Mouse (Mus musculus): ENCODE data around the gene Nsg1. TPM values are rescaled to one million over a fixed set of nuclear protein-coding genes. Genes with fewer than 3 reads are reported as not detected.
A peak's percentile ranks its signal among the peaks of the same experiment; 100 is the strongest.

Gene Nsg1
- polyA plus RNA-seq (2014; fragmentation: Nextera tagmentation; extraction: Ambion mirVana): 351 and 354 TPM in 2 replicates

GRCm38 (mm10) chr5:38159634-38160413, at the start of gene Nsg1:
Gene Nsg1 (minus strand): TSS chr5:38159907.
- Histone ChIP-seq H3K36me3 (ENCODE audit: control insufficient read depth, insufficient read depth, low read length) (peaks cover 30% of the 10 kb centered on the region), H3K9ac (ENCODE audit: low read length) (peak within 1 kb of the TSS; percentile 100), H3K4me3 (ENCODE audit: low read depth, low read length) (peak within 1 kb of the TSS; percentile 90), H3K27ac (ENCODE audit: low read depth, low read length) (peak within 1 kb of the TSS; percentile 94), H3K4me2 (ENCODE audit: low read length) (peak within 1 kb of the TSS; percentile 85), H3K27me3 (replicated peaks; ENCODE audit: control insufficient read depth, insufficient read depth, low read length) (no peaks in the 10 kb centered on the region), H3K4me1 (ENCODE audit: control insufficient read depth, insufficient read depth, low read length) (peaks cover 23% of the 10 kb centered on the region), H3K9me3 (replicated peaks; ENCODE audit: control insufficient read depth, low read length) (no peaks in the 10 kb centered on the region)
- 8% methylated on average over 35 of the region's 35 CpGs for WGBS
- peak; percentile 57 for ATAC-seq
- no peak for DNase-seq (ENCODE audit: low spot score)

- Histone ChIP-seq H3K4me1 (ENCODE audit: control insufficient read depth, insufficient read depth, low read length) (0 out of 2 replicates have a peak, but pooled peaks cover 4% of the 10 kb centered on the region), H3K9me3 (replicated peaks; ENCODE audit: control insufficient read depth, low read length) (no peaks in the 10 kb centered on the region), H3K4me2 (ENCODE audit: low read length) (no peak overlapping the region), H3K9ac (ENCODE audit: low read length) (no peak overlapping the region), H3K27ac (ENCODE audit: low read depth, low read length) (no peak overlapping the region), H3K36me3 (ENCODE audit: control insufficient read depth, insufficient read depth, low read length) (peaks cover 78% of the 10 kb centered on the region), H3K27me3 (replicated peaks; ENCODE audit: control insufficient read depth, insufficient read depth, low read length) (no peaks in the 10 kb centered on the region), H3K4me3 (ENCODE audit: low read depth, low read length) (no peak overlapping the region)
- DNase-seq (ENCODE audit: low spot score) (no peak), ATAC-seq (no peak)
- 77% methylated on average over 8 of the region's 8 CpGs for WGBS
These were observed 49.3 kb upstream of the Nsg1 start for GRCm38 (mm10) chr5:38208985-38209384.

GRCm38 (mm10) chr5:38205303-38205726, 45.6 kb upstream of the Nsg1 start:
- no peak overlapping the region for H3K27ac ChIP-seq (ENCODE audit: low read depth, low read length)
- DNase-seq (ENCODE audit: low spot score) (no peak), ATAC-seq (no peak)
- no peaks in the 10 kb centered on the region for H3K27me3 ChIP-seq (replicated peaks; ENCODE audit: control insufficient read depth, insufficient read depth, low read length)
- WGBS: 80% methylated on average over 7 of the region's 7 CpGs
- H3K4me1 ChIP-seq (ENCODE audit: control insufficient read depth, insufficient read depth, low read length): 0 out of 2 replicates have a peak, but pooled peaks cover 4% of the 10 kb centered on the region
- no peaks in the 10 kb centered on the region for H3K9me3 ChIP-seq (replicated peaks; ENCODE audit: control insufficient read depth, low read length)
- H3K36me3 ChIP-seq (ENCODE audit: control insufficient read depth, insufficient read depth, low read length): peaks cover 80% of the 10 kb centered on the region
- H3K4me2 ChIP-seq (ENCODE audit: low read length): no peak overlapping the region
- no peak overlapping the region for H3K4me3 ChIP-seq (ENCODE audit: low read depth, low read length)
- H3K9ac ChIP-seq (ENCODE audit: low read length): no peak overlapping the region

GRCm38 (mm10) chr5:38199686-38200085, 40.0 kb upstream of the Nsg1 start:
- H3K4me1 ChIP-seq (ENCODE audit: control insufficient read depth, insufficient read depth, low read length): peaks cover 4% of the 10 kb centered on the region; the same call in 1 of the 2 replicates
- no peaks in the 10 kb centered on the region for H3K27me3 ChIP-seq (replicated peaks; ENCODE audit: control insufficient read depth, insufficient read depth, low read length)
- no peak overlapping the region for H3K4me3 ChIP-seq (ENCODE audit: low read depth, low read length)
- no peak overlapping the region for H3K27ac ChIP-seq (ENCODE audit: low read depth, low read length)
- no peak overlapping the region for H3K4me2 ChIP-seq (ENCODE audit: low read length)
- H3K9ac ChIP-seq (ENCODE audit: low read length): no peak overlapping the region
- DNase-seq (ENCODE audit: low spot score) (no peak), ATAC-seq (no peak)
- WGBS: 94% methylated on average over 2 of the region's 2 CpGs
- no peaks in the 10 kb centered on the region for H3K9me3 ChIP-seq (replicated peaks; ENCODE audit: control insufficient read depth, low read length)
- H3K36me3 ChIP-seq (ENCODE audit: control insufficient read depth, insufficient read depth, low read length): peaks cover 55% of the 10 kb centered on the region

GRCm38 (mm10) chr5:38197482-38197823, 37.7 kb upstream of the Nsg1 start:
- H3K36me3 ChIP-seq (ENCODE audit: control insufficient read depth, insufficient read depth, low read length): peaks cover 33% of the 10 kb centered on the region
- DNase-seq (ENCODE audit: low spot score): peak; percentile 92
- WGBS: 22% methylated on average over 7 of the region's 7 CpGs

GRCm38 (mm10) chr5:38196821-38197481, 37.2 kb upstream of the Nsg1 start:
- peaks cover 28% of the 10 kb centered on the region for H3K36me3 ChIP-seq (ENCODE audit: control insufficient read depth, insufficient read depth, low read length)
- H3K4me2 ChIP-seq (ENCODE audit: low read length): no peak overlapping the region
- H3K4me3 ChIP-seq (ENCODE audit: low read depth, low read length): no peak overlapping the region
- DNase-seq (ENCODE audit: low spot score) (no peak), ATAC-seq (peak; percentile 13; the same call in 1 of the 2 replicates)
- no peak overlapping the region for H3K27ac ChIP-seq (ENCODE audit: low read depth, low read length)
- H3K27me3 ChIP-seq (replicated peaks; ENCODE audit: control insufficient read depth, insufficient read depth, low read length): no peaks in the 10 kb centered on the region
- peaks cover 4% of the 10 kb centered on the region; the same call in 1 of the 2 replicates for H3K4me1 ChIP-seq (ENCODE audit: control insufficient read depth, insufficient read depth, low read length)
- H3K9me3 ChIP-seq (replicated peaks; ENCODE audit: control insufficient read depth, low read length): no peaks in the 10 kb centered on the region
- 78% methylated on average over 5 of the region's 5 CpGs for WGBS
- H3K9ac ChIP-seq (ENCODE audit: low read length): no peak overlapping the region

More at GRCm38 (mm10) chr5:38197482-38197823, 37.7 kb upstream of the Nsg1 start:
- peak; percentile 87 for ATAC-seq
- H3K9me3 ChIP-seq (replicated peaks; ENCODE audit: control insufficient read depth, low read length): no peaks in the 10 kb centered on the region
- H3K4me1 ChIP-seq (ENCODE audit: control insufficient read depth, insufficient read depth, low read length): peaks cover 4% of the 10 kb centered on the region; the same call in 1 of the 2 replicates
- no peak overlapping the region for H3K4me3 ChIP-seq (ENCODE audit: low read depth, low read length)
- H3K9ac ChIP-seq (ENCODE audit: low read length): no peak overlapping the region
- H3K4me2 ChIP-seq (ENCODE audit: low read length): no peak overlapping the region
- H3K27me3 ChIP-seq (replicated peaks; ENCODE audit: control insufficient read depth, insufficient read depth, low read length): no peaks in the 10 kb centered on the region
- H3K27ac ChIP-seq (ENCODE audit: low read depth, low read length): no peak overlapping the region

- Histone ChIP-seq H3K27ac (ENCODE audit: low read depth, low read length) (no peak overlapping the region), H3K9ac (ENCODE audit: low read length) (no peak overlapping the region), H3K9me3 (replicated peaks; ENCODE audit: control insufficient read depth, low read length) (no peaks in the 10 kb centered on the region), H3K4me1 (ENCODE audit: control insufficient read depth, insufficient read depth, low read length) (peaks cover 4% of the 10 kb centered on the region; the same call in 1 of the 2 replicates), H3K27me3 (replicated peaks; ENCODE audit: control insufficient read depth, insufficient read depth, low read length) (no peaks in the 10 kb centered on the region), H3K36me3 (ENCODE audit: control insufficient read depth, insufficient read depth, low read length) (peaks cover 18% of the 10 kb centered on the region), H3K4me3 (ENCODE audit: low read depth, low read length) (no peak overlapping the region), H3K4me2 (ENCODE audit: low read length) (no peak overlapping the region)
- ATAC-seq: no peak
- no peak for DNase-seq (ENCODE audit: low spot score)
These were observed 36.2 kb upstream of the Nsg1 start for GRCm38 (mm10) chr5:38195941-38196340.

GRCm38 (mm10) chr5:38194946-38195345, 35.2 kb upstream of the Nsg1 start:
- H3K27me3 ChIP-seq (replicated peaks; ENCODE audit: control insufficient read depth, insufficient read depth, low read length): no peaks in the 10 kb centered on the region
- DNase-seq (ENCODE audit: low spot score): peak; percentile 25
- H3K4me1 ChIP-seq (ENCODE audit: control insufficient read depth, insufficient read depth, low read length): peaks cover 4% of the 10 kb centered on the region; the same call in 1 of the 2 replicates
- no peak overlapping the region for H3K27ac ChIP-seq (ENCODE audit: low read depth, low read length)
- WGBS: 0% methylated on average over 2 of the region's 2 CpGs
- no peaks in the 10 kb centered on the region for H3K9me3 ChIP-seq (replicated peaks; ENCODE audit: control insufficient read depth, low read length)
- no peak overlapping the region for H3K4me3 ChIP-seq (ENCODE audit: low read depth, low read length)
- H3K36me3 ChIP-seq (ENCODE audit: control insufficient read depth, insufficient read depth, low read length): peaks cover 10% of the 10 kb centered on the region; the same call in 1 of the 2 replicates
- no peak for ATAC-seq
- no peak overlapping the region for H3K4me2 ChIP-seq (ENCODE audit: low read length)
- H3K9ac ChIP-seq (ENCODE audit: low read length): no peak overlapping the region

GRCm38 (mm10) chr5:38190907-38191306, 31.2 kb upstream of the Nsg1 start:
- H3K27me3 ChIP-seq (replicated peaks; ENCODE audit: control insufficient read depth, insufficient read depth, low read length): no peaks in the 10 kb centered on the region
- H3K4me2 ChIP-seq (ENCODE audit: low read length): no peak overlapping the region
- ATAC-seq (no peak), DNase-seq (ENCODE audit: low spot score) (no peak)
- WGBS: 94% methylated on average over 3 of the region's 3 CpGs
- no peak overlapping the region for H3K9ac ChIP-seq (ENCODE audit: low read length)
- no peaks in the 10 kb centered on the region for H3K9me3 ChIP-seq (replicated peaks; ENCODE audit: control insufficient read depth, low read length)
- H3K36me3 ChIP-seq (ENCODE audit: control insufficient read depth, insufficient read depth, low read length): no peaks in the 10 kb centered on the region
- no peak overlapping the region for H3K27ac ChIP-seq (ENCODE audit: low read depth, low read length)
- H3K4me3 ChIP-seq (ENCODE audit: low read depth, low read length): no peak overlapping the region
- H3K4me1 ChIP-seq (ENCODE audit: control insufficient read depth, insufficient read depth, low read length): peaks cover 4% of the 10 kb centered on the region; the same call in 1 of the 2 replicates
